Mouse (Mus musculus) liver, embryonic 12.5 days (tissue): ENCODE results near the gene Adgrd1. TPM values are rescaled to one million over a fixed set of nuclear protein-coding genes. Genes with fewer than 3 reads are reported as not detected.

ENCODE experiments used
- ATAC-seq: fragments of 200-750 bp; cut with Nextera tagmentation; 2 replicates; pipeline ENCODE4 v1.8.0; 2017; ENCODE audit warnings: moderate number of reproducible peaks, mild to moderate bottlenecking, moderate library complexity
- H3K27ac ChIP-seq: fragments of 300-500 bp; sonication (generic); 2 replicates; pipeline ENCODE4 v1.5.1; 2016; ENCODE audit warnings: mild to moderate bottlenecking
- H3K27me3 ChIP-seq: fragments of 300-500 bp; sonication (generic); replicated peaks from 2 replicates; pipeline ENCODE4 v1.6.1; 2016; ENCODE audit warnings: mild to moderate bottlenecking, moderate library complexity
- H3K36me3 ChIP-seq: fragments of 300-500 bp; sonication (generic); 2 replicates; pipeline ENCODE4 v1.6.1; 2016; ENCODE audit warnings: mild to moderate bottlenecking, moderate library complexity
- H3K4me1 ChIP-seq: fragments of 300-500 bp; sonication (generic); 2 replicates; pipeline ENCODE4 v1.6.1; 2016
- H3K4me2 ChIP-seq: fragments of 300-500 bp; sonication (generic); 2 replicates; pipeline ENCODE4 v1.6.1; 2016; ENCODE audit warnings: mild to moderate bottlenecking, moderate library complexity
- H3K4me3 ChIP-seq: fragments of 300-500 bp; sonication (generic); 2 replicates; pipeline ENCODE4 v1.5.1; 2016; ENCODE audit warnings: mild to moderate bottlenecking, moderate library complexity
- H3K9ac ChIP-seq: fragments of 300-500 bp; sonication (generic); 2 replicates; pipeline ENCODE4 v1.6.1; 2016; ENCODE audit warnings: mild to moderate bottlenecking, moderate library complexity
- H3K9me3 ChIP-seq: fragments of 300-500 bp; sonication (generic); replicated peaks from 2 replicates; pipeline ENCODE4 v1.6.1; 2016; ENCODE audit warnings: mild to moderate bottlenecking, moderate library complexity
- WGBS: fragments of 180-500 bp; shearing (Covaris S2); methylation state at CpG from one replicate; pipeline ENCODE4 v1.1.7; 2016; ENCODE audit not compliant: insufficient replicate concordance; 5-methylcytosine and 5-hydroxymethylcytosine counted together
- polyA plus RNA-seq: library from polyadenylated mRNA; unstranded; fragments of >200 nt; fragmentation: Nextera tagmentation; extraction: Ambion mirVana; gene quantifications from 2 replicates; pipeline ENCODE4 v1.2.1, GENCODE M21; 2016

The Adgrd1 gene
- polyA plus RNA-seq, 1 experiment from 2014 or later = 0.02 TPM

- H3K4me3 ChIP-seq = no peak overlapping the region
- whole genome bisulfite sequencing = 14% methylated on average over 22 of the region's 22 CpGs
These were observed 121.1 kb downstream of the Adgrd1 start for GRCm38 (mm10) chr5:129217481-129218221.

DNA sequence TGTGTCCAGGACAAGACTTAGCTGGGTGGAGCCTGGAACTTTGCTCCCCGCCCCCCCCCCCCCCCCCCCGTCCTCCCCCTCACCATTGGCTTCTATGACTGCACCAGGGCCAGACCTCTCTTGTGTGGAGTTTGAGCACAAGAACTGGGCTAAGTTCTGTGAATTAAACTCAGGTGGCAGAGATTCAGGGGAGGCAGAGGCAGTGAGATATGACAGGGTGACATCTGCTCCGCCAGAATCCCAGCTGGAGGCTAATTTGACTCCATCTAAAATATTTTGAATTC is 121.6 kb downstream of the Adgrd1 start:
- Histone ChIP-seq H3K4me1 (peaks cover 13% of the 10 kb centered on the region), H3K36me3 (no peaks in the 10 kb centered on the region), H3K27me3 (peaks cover 9% of the 10 kb centered on the region), H3K9ac (no peak overlapping the region), H3K4me2 (no peak overlapping the region), H3K9me3 (no peaks in the 10 kb centered on the region), H3K27ac (no peak overlapping the region), H3K4me3 (no peak overlapping the region)
- no peak for ATAC-seq
- 37% methylated on average over 2 of the region's 3 CpGs for WGBS

More at GRCm38 (mm10) chr5:129217481-129218221, 121.1 kb downstream of the Adgrd1 start:
- ATAC-seq = no peak
- Histone ChIP-seq H3K4me1 (peaks cover 13% of the 10 kb centered on the region), H3K36me3 (no peaks in the 10 kb centered on the region), H3K4me2 (peak overlapping the region; percentile 21), H3K27me3 (peaks cover 9% of the 10 kb centered on the region), H3K27ac (no peak overlapping the region), H3K9ac (no peak overlapping the region), H3K9me3 (no peaks in the 10 kb centered on the region)

DNA sequence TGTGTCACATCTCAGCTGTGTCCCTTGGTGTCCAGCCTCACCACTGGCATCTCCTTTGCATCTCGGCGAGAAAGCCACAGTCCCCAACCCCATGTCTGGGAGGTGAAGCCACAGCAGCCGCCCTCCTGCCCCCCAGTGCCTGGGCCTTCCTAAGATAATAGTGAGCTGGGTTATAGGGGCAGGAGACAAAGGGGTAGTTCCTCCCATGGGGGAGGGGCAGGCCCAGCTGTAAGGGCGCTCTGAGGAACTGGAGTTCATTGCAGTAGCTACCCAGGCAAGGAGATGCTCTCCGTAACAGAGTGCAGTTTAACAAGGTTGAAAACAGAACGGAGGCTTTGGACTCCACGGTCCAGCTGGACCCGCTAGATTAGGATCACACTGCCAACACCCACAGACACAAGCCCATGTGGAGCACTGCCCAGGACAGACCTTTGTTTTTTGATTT is 122.0 kb downstream of the Adgrd1 start:
- H3K36me3 ChIP-seq = no peaks in the 10 kb centered on the region
- H3K4me3 ChIP-seq = no peak overlapping the region
- 34% methylated on average over 8 of the region's 8 CpGs for WGBS
- no peak for ATAC-seq
- H3K9me3 ChIP-seq = no peaks in the 10 kb centered on the region
- H3K27ac ChIP-seq = no peak overlapping the region
- no peak overlapping the region for H3K4me2 ChIP-seq
- H3K4me1 ChIP-seq = peaks cover 13% of the 10 kb centered on the region
- H3K27me3 ChIP-seq = peaks cover 9% of the 10 kb centered on the region
- no peak overlapping the region for H3K9ac ChIP-seq

DNA sequence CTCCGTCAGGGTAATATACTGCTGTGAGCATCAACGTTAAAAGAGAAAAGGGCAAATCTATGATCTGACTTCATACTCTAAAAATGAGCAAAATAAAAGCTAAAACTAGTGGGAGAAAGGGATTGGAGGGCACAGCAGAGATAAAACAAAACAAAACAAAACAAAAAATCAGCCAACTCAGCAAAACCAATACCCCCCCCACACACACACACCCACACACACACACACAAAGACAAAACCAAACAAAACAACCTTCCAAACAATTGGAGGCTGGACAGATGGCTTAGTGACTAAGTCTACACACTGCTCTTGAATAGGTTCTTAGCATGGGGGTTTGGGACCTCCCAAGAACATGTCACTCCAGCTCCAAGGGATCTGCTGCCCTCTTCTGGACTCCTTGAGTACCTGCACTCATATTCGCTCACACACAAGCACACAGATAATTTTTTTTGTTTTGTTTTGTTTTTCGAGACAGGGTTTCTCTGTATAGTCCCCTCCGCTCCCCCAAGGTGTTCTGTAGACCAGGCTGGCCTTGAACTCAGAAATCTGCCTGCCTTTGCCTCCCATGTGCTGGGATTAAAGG is 122.7 kb downstream of the Adgrd1 start:
- H3K36me3 ChIP-seq = no peaks in the 10 kb centered on the region

DNA sequence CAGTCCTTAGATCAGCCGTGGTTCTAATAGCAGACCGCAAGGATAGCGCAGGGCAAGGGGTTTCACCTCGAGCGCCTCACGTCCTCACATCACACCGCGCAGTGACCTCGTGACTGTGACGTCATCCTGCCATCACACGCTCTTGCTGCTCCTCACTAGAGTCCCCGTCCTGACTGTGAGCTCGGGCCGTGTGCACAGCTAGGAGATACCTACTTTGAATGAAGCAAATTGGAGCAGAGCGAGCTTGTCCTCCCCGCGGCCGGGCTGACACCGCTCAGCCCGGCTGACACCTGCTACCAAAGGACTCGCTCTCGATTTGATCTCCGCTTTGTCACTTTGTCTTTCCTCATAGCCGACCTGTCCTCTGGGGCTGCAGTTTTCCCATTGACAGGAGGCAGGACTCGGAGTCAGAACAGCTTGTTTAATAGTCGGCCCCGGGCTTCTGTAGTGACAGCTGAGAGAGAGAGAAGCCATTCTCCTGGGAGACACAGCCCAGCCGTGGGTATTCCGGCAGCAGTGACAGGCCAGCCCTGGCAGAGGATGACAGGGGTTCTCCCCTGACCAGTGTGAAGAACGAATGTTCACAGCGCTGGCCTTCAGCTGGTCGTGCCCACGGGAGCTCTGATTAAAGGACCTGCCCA is 129.4 kb downstream of the Adgrd1 start:
- no peak for ATAC-seq
- Histone ChIP-seq H3K36me3 (no peaks in the 10 kb centered on the region), H3K9me3 (no peaks in the 10 kb centered on the region), H3K4me3 (no peak overlapping the region), H3K27me3 (0 out of 2 replicates have a peak, but pooled peaks cover 3% of the 10 kb centered on the region), H3K27ac (no peak overlapping the region), H3K4me2 (no peak overlapping the region), H3K9ac (no peak overlapping the region), H3K4me1 (no peaks in the 10 kb centered on the region)
- 62% methylated on average over 33 of the region's 33 CpGs for WGBS

More for the DNA sequence above, 122.7 kb downstream of the Adgrd1 start:
- Histone ChIP-seq H3K27ac (no peak overlapping the region), H3K27me3 (peaks cover 9% of the 10 kb centered on the region), H3K4me3 (no peak overlapping the region), H3K4me1 (peaks cover 13% of the 10 kb centered on the region), H3K9ac (no peak overlapping the region), H3K9me3 (no peaks in the 10 kb centered on the region), H3K4me2 (no peak overlapping the region)
- WGBS = 82% methylated on average over 5 of the region's 5 CpGs
- ATAC-seq = no peak

GRCm38 (mm10) chr5:129228171-129228570 is 131.6 kb downstream of the Adgrd1 start:
- 59% methylated on average over 2 of the region's 2 CpGs for WGBS
- no peaks in the 10 kb centered on the region for H3K9me3 ChIP-seq
- ATAC-seq = no peak
- 0 out of 2 replicates have a peak, but pooled peaks cover 3% of the 10 kb centered on the region for H3K27me3 ChIP-seq
- no peak overlapping the region for H3K4me3 ChIP-seq
- no peaks in the 10 kb centered on the region for H3K36me3 ChIP-seq
- H3K4me1 ChIP-seq = no peaks in the 10 kb centered on the region
- no peak overlapping the region for H3K27ac ChIP-seq
- no peak overlapping the region for H3K4me2 ChIP-seq
- H3K9ac ChIP-seq = no peak overlapping the region

DNA sequence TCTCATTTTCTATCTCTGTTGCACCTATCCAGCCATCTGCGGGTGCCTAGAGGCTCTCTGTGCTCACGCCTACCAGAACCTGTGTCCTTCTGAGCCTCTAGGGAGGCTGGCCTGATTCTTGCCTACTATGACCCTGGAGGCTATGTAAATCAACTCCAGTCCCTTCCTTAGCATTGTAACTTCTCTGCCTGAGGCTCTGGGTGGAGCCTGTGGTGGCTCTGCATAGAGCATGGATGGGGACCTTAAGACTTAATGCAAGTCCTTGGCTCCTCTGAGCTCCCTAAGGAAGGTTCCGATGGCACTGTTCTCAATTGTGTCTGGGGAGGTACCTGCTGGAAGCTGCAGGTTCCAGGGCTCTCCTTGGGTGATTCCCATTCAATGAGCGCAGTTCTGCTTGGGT is 136.8 kb downstream of the Adgrd1 start:
- Histone ChIP-seq H3K9ac (no peak overlapping the region), H3K27me3 (no peaks in the 10 kb centered on the region), H3K4me3 (no peak overlapping the region), H3K9me3 (no peaks in the 10 kb centered on the region), H3K4me2 (no peak overlapping the region), H3K36me3 (no peaks in the 10 kb centered on the region), H3K4me1 (no peaks in the 10 kb centered on the region), H3K27ac (no peak overlapping the region)
- no peak for ATAC-seq
- 86% methylated on average over 4 of the region's 4 CpGs for WGBS

DNA sequence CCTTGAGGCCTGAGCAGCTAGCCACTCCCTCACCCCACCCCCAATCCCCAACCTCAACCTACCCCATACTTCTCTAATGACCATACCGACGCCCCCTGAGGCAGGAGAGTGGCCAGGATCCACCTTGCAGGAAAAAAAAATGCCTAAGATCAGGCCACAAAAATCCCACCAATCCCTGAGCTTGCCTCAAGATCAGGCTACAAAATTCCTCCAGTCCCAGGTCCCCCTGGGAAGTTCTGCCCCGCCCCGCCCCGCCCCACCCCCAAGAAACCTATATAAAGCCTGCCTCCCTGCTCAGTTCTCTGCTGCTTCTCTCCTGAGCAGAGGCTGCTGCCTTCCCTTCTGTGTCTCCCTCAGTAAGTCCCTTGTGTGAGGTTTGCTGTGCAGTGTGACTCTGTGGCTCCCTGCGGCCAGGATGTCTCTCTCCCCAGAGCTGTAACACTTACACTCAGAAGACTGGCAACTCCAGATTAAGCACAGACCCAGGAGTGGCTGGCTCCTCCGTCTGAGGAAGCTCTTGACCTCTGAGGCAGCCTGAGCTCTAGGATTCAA is 137.4 kb downstream of the Adgrd1 start:
- Histone ChIP-seq H3K36me3 (no peaks in the 10 kb centered on the region), H3K27me3 (no peaks in the 10 kb centered on the region), H3K4me3 (no peak overlapping the region), H3K9ac (no peak overlapping the region), H3K4me2 (no peak overlapping the region), H3K4me1 (no peaks in the 10 kb centered on the region), H3K9me3 (no peaks in the 10 kb centered on the region), H3K27ac (no peak overlapping the region)
- no peak for ATAC-seq
- WGBS = 65% methylated on average over 7 of the region's 7 CpGs

GRCm38 (mm10) chr5:129236366-129236765 is 139.8 kb downstream of the Adgrd1 start:
- Histone ChIP-seq H3K27ac (no peak overlapping the region), H3K27me3 (no peaks in the 10 kb centered on the region), H3K9ac (no peak overlapping the region), H3K4me1 (no peaks in the 10 kb centered on the region), H3K36me3 (no peaks in the 10 kb centered on the region), H3K4me2 (no peak overlapping the region), H3K9me3 (no peaks in the 10 kb centered on the region), H3K4me3 (no peak overlapping the region)
- 77% methylated on average over 11 of the region's 11 CpGs for WGBS
- no peak for ATAC-seq

DNA sequence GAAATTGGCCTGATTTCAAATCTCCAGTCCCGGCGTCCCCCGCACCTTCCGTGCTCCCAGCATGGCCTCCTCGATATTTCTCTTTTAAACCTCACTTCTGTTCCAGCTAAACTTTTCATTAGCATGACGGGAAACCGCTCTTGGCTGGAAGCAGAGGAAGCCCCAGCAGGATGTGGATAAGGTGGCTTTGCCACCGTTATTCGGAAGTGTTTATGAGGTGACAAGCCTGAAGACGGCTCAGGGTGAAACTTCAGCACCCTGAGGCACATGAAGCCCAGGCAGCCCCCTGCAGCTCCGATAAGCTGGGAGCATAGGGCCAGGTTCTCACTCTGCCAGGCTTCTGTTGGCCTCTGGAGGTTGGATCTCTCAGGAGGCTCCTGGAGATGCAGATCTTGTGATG is 145.3 kb downstream of the Adgrd1 start:
- no peak overlapping the region for H3K27ac ChIP-seq
- WGBS = 42% methylated on average over 11 of the region's 11 CpGs
- no peaks in the 10 kb centered on the region for H3K36me3 ChIP-seq
- no peak for ATAC-seq
- no peak overlapping the region for H3K9ac ChIP-seq
- H3K9me3 ChIP-seq = no peaks in the 10 kb centered on the region
- H3K4me1 ChIP-seq = no peaks in the 10 kb centered on the region
- no peak overlapping the region for H3K4me2 ChIP-seq
- no peak overlapping the region for H3K4me3 ChIP-seq
- no peaks in the 10 kb centered on the region for H3K27me3 ChIP-seq

DNA sequence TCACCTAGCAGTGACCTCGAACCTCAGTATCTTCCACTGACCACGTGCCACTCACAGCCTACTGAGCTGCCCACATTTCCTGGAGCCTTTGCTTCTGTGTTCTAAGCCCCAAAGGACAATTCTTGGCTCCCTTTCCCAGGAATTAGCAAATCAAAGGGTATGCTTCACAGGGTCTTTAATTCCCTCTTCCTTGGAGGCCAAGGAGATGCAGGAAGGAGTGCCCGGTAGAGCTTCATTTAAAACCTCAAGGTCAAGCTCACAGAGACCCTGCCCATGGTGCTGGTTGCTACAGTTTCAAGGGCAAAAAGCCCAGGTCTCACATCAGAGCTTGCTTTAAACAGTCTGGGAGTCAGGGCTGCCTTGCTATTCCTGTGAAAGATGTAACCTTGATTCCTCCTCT is 145.7 kb downstream of the Adgrd1 start:
- H3K9me3 ChIP-seq = no peaks in the 10 kb centered on the region
- H3K4me2 ChIP-seq = no peak overlapping the region
- H3K4me3 ChIP-seq = no peak overlapping the region
- WGBS = 30% methylated on average over 3 of the region's 3 CpGs
- H3K36me3 ChIP-seq = no peaks in the 10 kb centered on the region
- H3K4me1 ChIP-seq = no peaks in the 10 kb centered on the region
- no peak overlapping the region for H3K27ac ChIP-seq
- ATAC-seq = no peak
- no peaks in the 10 kb centered on the region for H3K27me3 ChIP-seq
- H3K9ac ChIP-seq = no peak overlapping the region

- ATAC-seq = no peak
- no peak overlapping the region for H3K4me3 ChIP-seq
- H3K4me1 ChIP-seq = no peaks in the 10 kb centered on the region
- no peaks in the 10 kb centered on the region for H3K27me3 ChIP-seq
- H3K4me2 ChIP-seq = no peak overlapping the region
- H3K36me3 ChIP-seq = no peaks in the 10 kb centered on the region
- WGBS = 63% methylated on average over 4 of the region's 4 CpGs
- H3K9ac ChIP-seq = no peak overlapping the region
- H3K9me3 ChIP-seq = no peaks in the 10 kb centered on the region
- no peak overlapping the region for H3K27ac ChIP-seq
These were observed 146.6 kb downstream of the Adgrd1 start for GRCm38 (mm10) chr5:129243120-129243519.
